Mouse (Mus musculus) liver, postnatal 0 days (tissue): ENCODE measurements around the gene Cox8a. TPM values are rescaled to one million over a fixed set of nuclear protein-coding genes. Genes with fewer than 3 reads are reported as not detected.

Experiments
- ATAC-seq: fragments of 200-750 bp; cut with Nextera tagmentation; 2 replicates; pipeline ENCODE4 v1.8.0; 2017; ENCODE audit warnings: mild to moderate bottlenecking, moderate library complexity
- DNase-seq: peaks from one replicate; pipeline ENCODE4 v3.0.0-alpha.2; 2016
- H3K27ac ChIP-seq: fragments of 300-500 bp; sonication (generic); 2 replicates; pipeline ENCODE4 v1.5.1; 2014; ENCODE audit warnings: antibody characterized with exemption, moderate library complexity, mild to moderate bottlenecking, low read depth
- H3K27me3 ChIP-seq: fragments of 300-500 bp; sonication (generic); 2 replicates; pipeline ENCODE4 v1.6.1; 2014; ENCODE audit warnings: low read length, control low read depth, mixed read lengths; ENCODE audit not compliant: insufficient read depth
- H3K36me3 ChIP-seq: fragments of 300-500 bp; sonication (generic); replicated peaks from 2 replicates; pipeline ENCODE4 v1.6.1; 2014; ENCODE audit warnings: mild to moderate bottlenecking, control low read depth, low read length, moderate library complexity, mixed read lengths; ENCODE audit not compliant: insufficient read depth
- H3K4me1 ChIP-seq: fragments of 300-500 bp; sonication (generic); 2 replicates; pipeline ENCODE4 v1.6.1; 2014; ENCODE audit warnings: antibody characterized with exemption, mild to moderate bottlenecking, control low read depth; ENCODE audit not compliant: insufficient read depth
- H3K4me2 ChIP-seq: fragments of 300-500 bp; sonication (generic); 2 replicates; pipeline ENCODE4 v1.6.1; 2014; ENCODE audit warnings: low read depth, mild to moderate bottlenecking, low read length, moderate library complexity, mixed read lengths
- H3K4me3 ChIP-seq: fragments of 300-500 bp; sonication (generic); 2 replicates; pipeline ENCODE4 v1.5.1; 2014; ENCODE audit warnings: low read depth, low read length
- H3K9ac ChIP-seq: fragments of 300-500 bp; sonication (generic); replicated peaks from 2 replicates; pipeline ENCODE4 v1.6.1; 2014; ENCODE audit warnings: mild to moderate bottlenecking, moderate library complexity
- H3K9me3 ChIP-seq: fragments of 300-500 bp; sonication (generic); 2 replicates; pipeline ENCODE4 v1.6.1; 2016; ENCODE audit warnings: mild to moderate bottlenecking, control low read depth, low read length, mixed read lengths
- CTCF ChIP-seq: sonication (generic); IDR thresholded peaks from 2 replicates; pipeline ENCODE4 v1.5.1; 2016; ENCODE audit warnings: antibody characterized with exemption, low read depth
- EP300 ChIP-seq: IDR thresholded peaks from 2 replicates; pipeline ENCODE4 v1.6.1; 2016; ENCODE audit warnings: antibody characterized with exemption, low read depth, mild to moderate bottlenecking
- WGBS: fragments of 180-500 bp; shearing (Covaris S2); extraction: QIAGEN DNeasy Blood & Tissue Kit; methylation state at CpG from one replicate; pipeline ENCODE4 v1.1.7; 2014; ENCODE audit not compliant: insufficient replicate concordance; 5-methylcytosine and 5-hydroxymethylcytosine counted together
- polyA plus RNA-seq: library from polyadenylated mRNA; unstranded; fragments of >200 nt; fragmentation: Nextera tagmentation; extraction: Ambion mirVana; gene quantifications from 2 replicates; pipeline ENCODE4 v1.2.1, GENCODE M21; 2015

Cox8a gene
- polyA plus RNA-seq, 1 experiment from 2014 or later = 1,195 TPM

GRCm38 (mm10) chr19:7205326-7205725, 12.1 kb downstream of the Cox8a start:
- DNase-seq (no peak), ATAC-seq (no peak)
- Histone ChIP-seq H3K4me2 (peak overlapping the region; percentile 80), H3K9me3 (no peaks in the 10 kb centered on the region), H3K27me3 (no peaks in the 10 kb centered on the region), H3K4me1 (peaks cover 18% of the 10 kb centered on the region), H3K27ac (peak overlapping the region; percentile 99), H3K9ac (peak overlapping the region; percentile 80), H3K4me3 (peak overlapping the region; percentile 86), H3K36me3 (peaks cover 33% of the 10 kb centered on the region)
- 25% methylated on average over 7 of the region's 7 CpGs for WGBS
- TF ChIP-seq CTCF = no peak
- TF ChIP-seq EP300 = no peak

GRCm38 (mm10) chr19:7204898-7205297, 12.5 kb downstream of the Cox8a start:
- Histone ChIP-seq H3K9me3 (no peaks in the 10 kb centered on the region), H3K36me3 (peaks cover 37% of the 10 kb centered on the region), H3K9ac (peak overlapping the region; percentile 80), H3K4me2 (peak overlapping the region; percentile 80), H3K4me1 (peaks cover 18% of the 10 kb centered on the region), H3K4me3 (peak overlapping the region; percentile 86), H3K27ac (0 out of 2 replicates have a peak overlapping the region, but pooled peaks have one; percentile 99), H3K27me3 (no peaks in the 10 kb centered on the region)
- 67% methylated on average over 2 of the region's 2 CpGs for WGBS
- TF ChIP-seq EP300 = no peak
- no peak for TF ChIP-seq CTCF
- ATAC-seq = no peak
- DNase-seq = no peak

- Histone ChIP-seq H3K9me3 (no peaks in the 10 kb centered on the region), H3K4me1 (peaks cover 12% of the 10 kb centered on the region), H3K9ac (no peak overlapping the region), H3K27ac (no peak overlapping the region), H3K4me2 (no peak overlapping the region), H3K4me3 (no peak overlapping the region), H3K27me3 (no peaks in the 10 kb centered on the region), H3K36me3 (peaks cover 60% of the 10 kb centered on the region)
- TF ChIP-seq EP300 (no peak), CTCF (no peak)
- 67% methylated on average over 1 of the region's 1 CpGs for WGBS
- DNase-seq = no peak
- no peak for ATAC-seq
These were observed 17.0 kb downstream of the Cox8a start for GRCm38 (mm10) chr19:7200427-7200826.

- H3K4me1 ChIP-seq = no peaks in the 10 kb centered on the region; the same call in none of the 2 replicates
- TF ChIP-seq EP300 (no peak), CTCF (no peak)
- 88% methylated on average over 13 of the region's 13 CpGs for WGBS
- ATAC-seq (no peak), DNase-seq (no peak)
- H3K9ac ChIP-seq = no peak overlapping the region
- H3K27me3 ChIP-seq = no peaks in the 10 kb centered on the region
- H3K9me3 ChIP-seq = no peaks in the 10 kb centered on the region
- H3K4me2 ChIP-seq = no peak overlapping the region
- no peak overlapping the region for H3K27ac ChIP-seq
- peaks cover 58% of the 10 kb centered on the region for H3K36me3 ChIP-seq
- no peak overlapping the region for H3K4me3 ChIP-seq
These were observed 18.3 kb downstream of the Cox8a start for GRCm38 (mm10) chr19:7199089-7199488.

GRCm38 (mm10) chr19:7197445-7197844, 20.0 kb downstream of the Cox8a start:
- DNase-seq = no peak
- no peaks in the 10 kb centered on the region for H3K27me3 ChIP-seq
- H3K4me3 ChIP-seq = no peak overlapping the region
- H3K36me3 ChIP-seq = peaks cover 42% of the 10 kb centered on the region
- no peak overlapping the region for H3K27ac ChIP-seq
- H3K4me1 ChIP-seq = peaks cover 8% of the 10 kb centered on the region
- no peaks in the 10 kb centered on the region for H3K9me3 ChIP-seq
- H3K4me2 ChIP-seq = no peak overlapping the region
- TF ChIP-seq EP300 = no peak
- TF ChIP-seq CTCF = no peak
- no peak overlapping the region for H3K9ac ChIP-seq
- WGBS = 88% methylated on average over 9 of the region's 9 CpGs
- no peak for ATAC-seq

- Histone ChIP-seq H3K4me1 (peaks cover 12% of the 10 kb centered on the region), H3K4me2 (no peak overlapping the region), H3K4me3 (no peak overlapping the region), H3K27me3 (no peaks in the 10 kb centered on the region), H3K27ac (no peak overlapping the region), H3K9ac (no peak overlapping the region), H3K9me3 (no peaks in the 10 kb centered on the region), H3K36me3 (peaks cover 39% of the 10 kb centered on the region)
- DNase-seq (peak; percentile 43), ATAC-seq (peak; percentile 26; the same call in 1 of the 2 replicates)
- 50% methylated on average over 17 of the region's 17 CpGs for WGBS
- TF ChIP-seq CTCF = no peak
- no peak for TF ChIP-seq EP300
These were observed 20.6 kb downstream of the Cox8a start for GRCm38 (mm10) chr19:7196741-7197270.
